Mouse (Mus musculus) gastrocnemius, postnatal 14 days (tissue): ENCODE measurements around the gene Actr1a. TPM values are rescaled to one million over a fixed set of nuclear protein-coding genes. Genes with fewer than 3 reads are reported as not detected.

Experiments
- DNase-seq: peaks from one replicate; pipeline ENCODE4 v3.0.0; 2021; ENCODE audit warnings: mixed read lengths
- intact Hi-C: fragments of 180-260 bp; cut with DNase I; formaldehyde crosslinking; loops from one replicate; pipeline ENCODE4 v1.15.1; 2025; ENCODE audit warnings: low total_unique reads
- total RNA-seq, 2 experiments: library from RNA; stranded (reverse); gene quantifications; 2 replicates each; pipeline ENCODE4 v1.2.3; 2021

Gene Actr1a
- total RNA-seq, 2 experiments from 2014 or later, result 58.6 to 62.7 TPM

GRCm38 (mm10) chr19:46363294-46364009 is 32.1 kb downstream of the Actr1a start:
- DNase-seq, result no peak
- intact Hi-C loops, result no loop called here

DNA sequence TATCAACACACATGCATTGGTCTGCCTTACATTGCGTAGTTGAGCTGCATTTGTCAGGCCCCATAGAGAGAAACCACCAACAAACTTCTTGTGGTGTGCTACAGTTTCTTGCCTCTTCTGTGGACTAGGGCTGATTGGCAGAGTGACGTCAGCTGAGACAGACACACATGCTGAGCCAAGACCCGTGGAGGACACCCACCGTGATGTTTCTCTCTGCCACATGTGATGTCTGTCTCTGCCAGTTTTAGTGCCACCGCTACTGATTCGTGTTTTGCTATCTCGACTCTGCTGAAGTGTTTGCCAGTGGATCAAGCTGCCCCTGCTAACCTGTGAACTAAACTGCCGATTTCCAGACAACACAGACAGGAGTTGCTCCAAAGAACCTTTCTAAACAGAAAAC is 33.4 kb downstream of the Actr1a start:
- intact Hi-C loops, result no loop called here
- no peak for DNase-seq

GRCm38 (mm10) chr19:46358381-46358780 is 37.2 kb downstream of the Actr1a start:
- intact Hi-C loops, result no loop called here
- DNase-seq, result no peak

DNA sequence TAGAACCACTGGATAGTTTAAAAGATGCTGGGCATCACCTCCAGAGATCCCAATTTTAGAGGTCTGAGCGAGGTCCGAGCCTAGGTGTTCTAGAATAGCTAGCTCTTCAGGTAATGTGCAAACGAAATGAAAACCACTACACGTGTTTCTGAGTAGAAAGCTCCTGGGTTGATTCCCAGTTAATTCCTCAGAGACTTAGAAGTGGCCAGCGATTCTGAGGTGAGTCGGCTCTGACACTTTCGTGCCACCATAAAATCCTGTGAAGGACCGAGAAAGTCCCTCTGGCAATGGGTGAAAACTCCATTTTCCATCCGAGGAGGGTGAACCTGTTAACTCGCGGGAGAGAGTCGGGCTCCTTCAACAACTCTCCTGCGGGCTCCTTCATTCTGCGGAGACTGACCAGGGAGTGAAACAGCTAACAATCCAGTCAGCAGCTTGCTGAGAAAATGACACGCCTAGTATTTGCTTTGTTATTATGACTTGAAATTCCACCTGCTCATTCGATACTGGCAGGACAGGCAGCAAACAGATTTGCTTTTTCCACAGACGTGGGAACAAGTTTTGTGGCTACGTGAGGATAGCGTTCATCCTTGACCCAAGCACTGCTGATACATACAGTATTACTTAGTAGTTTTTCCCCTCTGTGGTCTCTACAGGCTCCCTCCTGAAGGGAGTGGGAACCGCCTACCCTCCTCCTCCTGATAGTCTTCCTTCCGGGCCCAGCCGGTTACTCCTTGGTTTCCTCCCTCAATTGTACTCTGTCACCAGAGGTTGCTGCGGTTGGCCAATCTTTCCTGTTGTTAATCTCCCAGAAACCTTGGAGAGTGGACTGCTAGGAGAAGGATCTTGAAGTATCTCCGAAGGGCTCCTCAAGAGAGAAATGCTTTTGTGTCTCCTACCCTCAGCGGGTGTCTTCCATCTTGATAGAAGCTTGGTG is 37.9 kb downstream of the Actr1a start:
- intact Hi-C loops, result no loop called here
- no peak for DNase-seq

GRCm38 (mm10) chr19:46356701-46357138 is 38.8 kb downstream of the Actr1a start:
- intact Hi-C loops, result no loop called here
- DNase-seq, result peak; percentile 75

GRCm38 (mm10) chr19:46350168-46350932 is 45.2 kb downstream of the Actr1a start, which contains the start of gene 2310034G01Rik:
TSS of gene 2310034G01Rik (minus strand) at chr19:46350302.
- intact Hi-C loops, result no loop called here
- no peak for DNase-seq

- DNase-seq, result no peak
- intact Hi-C loops, result no loop called here
Observed at GRCm38 (mm10) chr19:46349550-46349949, 46.0 kb downstream of the Actr1a start.

DNA sequence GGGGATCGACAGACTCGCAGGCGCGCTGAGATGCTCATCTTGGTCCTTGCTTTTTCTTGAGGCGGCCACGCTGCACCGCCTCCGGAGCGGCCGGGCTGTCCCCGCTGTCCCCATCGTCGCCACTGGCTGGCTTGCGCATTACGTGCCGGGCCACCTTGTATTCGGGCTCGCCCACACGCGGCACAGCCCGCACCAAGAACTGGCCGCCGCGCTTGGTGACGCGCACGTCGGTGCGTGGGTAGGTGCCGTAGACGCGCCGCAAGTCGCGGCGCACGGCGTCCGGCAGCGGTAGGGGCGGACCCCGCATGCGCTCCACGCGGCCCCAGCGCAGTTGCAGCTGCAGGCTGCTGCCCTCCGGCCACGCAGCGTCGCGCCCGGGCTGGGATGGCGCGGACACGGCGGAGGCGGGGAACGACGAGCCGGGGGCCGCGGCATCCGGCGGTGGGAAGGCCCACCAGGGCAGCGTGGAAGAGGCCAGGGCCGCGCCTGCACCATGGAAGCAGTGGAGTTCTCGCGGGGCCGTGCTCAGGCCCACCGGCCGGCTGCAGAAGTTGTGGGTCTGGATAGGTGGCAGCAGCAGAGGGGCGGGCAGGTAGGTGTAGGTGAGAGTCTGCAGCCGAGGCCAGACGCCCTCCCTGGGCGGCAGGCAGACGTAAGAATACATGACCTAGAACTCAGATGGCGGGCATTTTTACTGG is 46.6 kb downstream of the Actr1a start:
- peak; percentile 85 for DNase-seq
- intact Hi-C loops, result no loop called here

- no peak for DNase-seq
- intact Hi-C loops, result no loop called here
Observed at GRCm38 (mm10) chr19:46347936-46348668, 47.4 kb downstream of the Actr1a start.

DNA sequence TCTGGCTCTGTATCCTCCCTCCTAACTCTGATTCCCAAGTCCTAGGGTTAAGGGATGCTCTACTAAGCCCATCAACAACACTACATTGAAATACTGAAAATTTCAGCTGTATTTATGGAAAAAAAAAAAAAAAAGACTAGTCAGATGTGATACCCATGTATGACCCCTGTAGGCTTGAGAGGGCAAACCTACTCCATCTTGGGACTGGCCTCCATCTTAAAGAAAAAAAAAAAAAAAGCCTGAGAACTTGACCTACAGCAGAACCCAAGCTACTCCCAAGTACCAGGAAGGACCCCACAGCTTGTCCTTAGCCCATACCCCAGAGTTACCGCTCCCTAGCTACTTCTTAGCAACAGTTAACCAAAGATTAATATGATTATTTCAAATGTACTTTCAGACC is 48.4 kb downstream of the Actr1a start:
- intact Hi-C loops, result no loop called here
- no peak for DNase-seq

- intact Hi-C loops, result no loop called here
- DNase-seq, result no peak
Observed at GRCm38 (mm10) chr19:46344710-46345419, 50.7 kb downstream of the Actr1a start.

GRCm38 (mm10) chr19:46339287-46339971 is 56.1 kb downstream of the Actr1a start:
- intact Hi-C loops, result loop anchor here (10.0 kb wide), 1 partner anchor 105 kb away; no protein-coding TSS in a partner anchor
- DNase-seq, result no peak

DNA sequence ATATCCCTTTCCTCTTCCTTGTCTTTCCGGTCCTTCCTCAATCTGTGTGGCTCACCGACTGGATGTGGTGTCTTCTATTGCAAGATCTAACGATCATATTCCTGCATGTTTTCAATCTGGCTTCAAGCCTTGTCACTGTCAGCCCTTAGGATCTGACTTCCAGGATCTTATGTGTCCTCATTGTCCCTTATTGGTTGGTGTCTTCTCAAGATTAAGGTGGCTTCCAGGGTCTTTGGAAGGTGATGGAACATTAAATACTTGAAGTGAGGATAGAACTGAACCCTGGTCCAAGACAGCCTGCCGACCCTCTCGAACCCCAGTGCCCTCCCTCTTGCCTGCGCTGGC is 56.6 kb downstream of the Actr1a start:
- intact Hi-C loops, result loop anchor here (10.0 kb wide), 1 partner anchor 106 kb away; no protein-coding TSS in a partner anchor
- no peak for DNase-seq

GRCm38 (mm10) chr19:46338331-46338936 is 57.1 kb downstream of the Actr1a start, which contains the start of gene Cuedc2:
TSS of gene Cuedc2 (minus strand) at chr19:46338702.
- intact Hi-C loops, result loop anchor here (10.0 kb wide), 1 partner anchor 106 kb away; no protein-coding TSS in a partner anchor
- peak; percentile 94 for DNase-seq

- DNase-seq, result no peak
- intact Hi-C loops, result loop anchor here (10.0 kb wide), 1 partner anchor 107 kb away; no protein-coding TSS in a partner anchor
Observed at GRCm38 (mm10) chr19:46337719-46338330, 57.7 kb downstream of the Actr1a start.

GRCm38 (mm10) chr19:46333906-46334305 is 61.6 kb downstream of the Actr1a start:
- intact Hi-C loops, result loop anchor here (10.0 kb wide), 1 partner anchor 111 kb away; no protein-coding TSS in a partner anchor
- no peak for DNase-seq
